Mouse (Mus musculus): ENCODE results near the gene Abca8a.
"Not testable (repeated sequence)": the region's sequence is repeated elsewhere in the genome, so short reads cannot be mapped to it uniquely, and the experiment has no call there.

Abca8a gene

DNA sequence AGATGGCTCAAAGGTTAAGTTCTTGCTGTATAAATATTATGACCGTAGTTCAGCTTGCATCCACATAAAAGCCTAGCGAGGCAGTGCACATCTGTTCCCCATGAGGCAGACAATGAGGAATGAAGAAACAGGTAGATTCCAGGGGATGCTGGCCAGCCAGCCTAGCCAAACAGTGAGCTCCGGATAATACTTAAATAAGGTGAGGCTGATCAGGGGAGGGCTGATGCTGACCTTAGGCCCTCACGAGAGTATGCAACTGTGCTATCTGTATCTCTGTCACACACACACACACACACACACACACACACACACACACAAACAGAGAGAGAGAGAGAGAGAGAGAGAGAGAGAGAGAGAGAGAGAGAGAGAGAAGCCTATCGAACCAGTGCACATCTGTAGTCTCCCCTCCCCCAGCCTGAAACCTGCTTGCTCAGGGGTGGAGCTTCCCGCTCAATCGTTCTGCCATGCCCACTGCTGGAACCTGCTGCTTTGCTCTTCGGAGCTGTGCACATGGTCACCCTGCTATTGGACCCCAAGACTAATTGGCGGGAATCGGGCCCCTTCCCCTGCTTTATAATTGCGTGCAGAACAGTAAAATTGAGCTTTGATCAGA, 108.2 kb downstream of the Abca8a start:
- DNase-seq (ENCODE audit: low read depth) = not testable (repeated sequence)

- DNase-seq (ENCODE audit: low read depth) = no peak
Measured at GRCm38 (mm10) chr11:109981872-109982271, 113.9 kb downstream of the Abca8a start.
